Mouse (Mus musculus): ENCODE measurements around the gene Gm28043. TPM values are rescaled to one million over a fixed set of nuclear protein-coding genes. Genes with fewer than 3 reads are reported as not detected.

Gene Gm28043
- total RNA-seq, 2 experiments from 2014 or later, result 0.35 to 0.87 TPM

Small RNA genes lying within 50 kb of the gene (microRNA-seq; reads per million reads assigned to microRNA genes)
- gene Mir7667, result 0 to 0.76 reads per million in 2 experiments

Other genes with a start within 250 kb of the Gm28043 start
- 10 to 100 TPM; 12.7 to 21.2 TPM for gene Pim1, start 124.1 kb upstream of the Gm28043 start, total RNA-seq (2021)
- gene Gm17657, start 65.2 kb upstream of the Gm28043 start, total RNA-seq (2021), result not detected
- gene Tbc1d22b, start 65.1 kb upstream of the Gm28043 start, total RNA-seq (2021), result 10 to 100 TPM; 12.5 to 13.3 TPM
- not detected for gene Tmem217, start 62.5 kb upstream of the Gm28043 start, total RNA-seq (2021)
- 10 to 100 TPM; 18.6 to 21.9 TPM for gene Rnf8, start 86 bp upstream of the Gm28043 start, total RNA-seq (2021)
- gene Cmtr1, start 45.7 kb downstream of the Gm28043 start, total RNA-seq (2021), result 10 to 100 TPM; 55.9 to 65.9 TPM
- gene Ccdc167, start 102.2 kb downstream of the Gm28043 start, total RNA-seq (2021), result 10 to 100 TPM; 12.2 to 12.3 TPM

All from heart, adult 18-20 months (tissue).